Comparison of ENCODE assay signal across 8 mouse cellular contexts in genomic region chr11:115904956-115905790, GRCm38 (mm10). TPM values are rescaled to one million over a fixed set of nuclear protein-coding genes. Genes with fewer than 3 reads are reported as not detected.
DNase-seq lines count a peak whose midpoint lies in the region; ATAC-seq lines count a peak whose summit lies in the region.

No protein-coding gene starts in this region.

- no peak overlapping the region for H3K9ac ChIP-seq in hindbrain, embryonic 14.5 days
- H3K9ac ChIP-seq in intestine, embryonic 15.5 days: no peak overlapping the region
- H3K9ac ChIP-seq in liver, embryonic 15.5 days: peak overlapping the region; percentile 81
- no peak overlapping the region for H3K9ac ChIP-seq in forebrain, embryonic 15.5 days (replicated peaks)

- no peak overlapping the region for H3K4me3 ChIP-seq in hindbrain, embryonic 10.5 days
- no peak overlapping the region for H3K4me3 ChIP-seq in hindbrain, embryonic 14.5 days (replicated peaks; ENCODE audit: low read length)
- H3K4me3 ChIP-seq in intestine, embryonic 15.5 days (replicated peaks): no peak overlapping the region
- H3K4me3 ChIP-seq in liver, embryonic 15.5 days (replicated peaks): 0 out of 2 replicates have a peak overlapping the region, but pooled peaks have one; percentile 67
- H3K4me3 ChIP-seq in forebrain, embryonic 15.5 days: no peak overlapping the region

- H3K4me2 ChIP-seq in hindbrain, embryonic 14.5 days (replicated peaks): no peak overlapping the region
- peak overlapping the region; percentile 11; the same call in 1 of the 2 replicates for H3K4me2 ChIP-seq in intestine, embryonic 15.5 days (replicated peaks)
- H3K4me2 ChIP-seq in liver, embryonic 15.5 days: peak overlapping the region; percentile 79
- H3K4me2 ChIP-seq in forebrain, embryonic 15.5 days (replicated peaks): no peak overlapping the region

- H3K9me3 ChIP-seq in hindbrain, embryonic 10.5 days: no peaks in the 10 kb centered on the region
- no peaks in the 10 kb centered on the region for H3K9me3 ChIP-seq in hindbrain, embryonic 14.5 days (ENCODE audit: control insufficient read depth, low read length)
- no peaks in the 10 kb centered on the region for H3K9me3 ChIP-seq in intestine, embryonic 15.5 days
- no peaks in the 10 kb centered on the region for H3K9me3 ChIP-seq in liver, embryonic 15.5 days (replicated peaks)
- no peaks in the 10 kb centered on the region for H3K9me3 ChIP-seq in forebrain, embryonic 15.5 days

- peaks cover 64% of the 10 kb centered on the region for H3K4me1 ChIP-seq in hindbrain, embryonic 10.5 days (replicated peaks)
- H3K4me1 ChIP-seq in hindbrain, embryonic 14.5 days (replicated peaks; ENCODE audit: control insufficient read depth, insufficient read depth, low read length): no peaks in the 10 kb centered on the region; the same call in 1 of the 2 replicates
- H3K4me1 ChIP-seq in intestine, embryonic 15.5 days (replicated peaks): peaks cover 43% of the 10 kb centered on the region
- H3K4me1 ChIP-seq in liver, embryonic 15.5 days (replicated peaks): peaks cover 92% of the 10 kb centered on the region
- H3K4me1 ChIP-seq in forebrain, embryonic 15.5 days: no peaks in the 10 kb centered on the region

- peak overlapping the region; percentile 80 for H3K27ac ChIP-seq in hindbrain, embryonic 10.5 days
- H3K27ac ChIP-seq in hindbrain, embryonic 14.5 days: no peak overlapping the region
- peak overlapping the region; percentile 68 for H3K27ac ChIP-seq in intestine, embryonic 15.5 days
- H3K27ac ChIP-seq in liver, embryonic 15.5 days (replicated peaks): peak overlapping the region; percentile 97
- H3K27ac ChIP-seq in forebrain, embryonic 15.5 days (replicated peaks): no peak overlapping the region

- intact Hi-C loops in gastrocnemius, postnatal 14 days (cut with DNase I; ENCODE audit: low total_unique reads): no loop called here

- no peak for ATAC-seq in hindbrain, embryonic 14.5 days (ENCODE audit: low FRiP score)
- peak; percentile 54 for ATAC-seq in intestine, embryonic 15.5 days
- ATAC-seq in liver, embryonic 15.5 days (ENCODE audit: insufficient read depth): no peak
- no peak for ATAC-seq in forebrain, embryonic 15.5 days (replicated peaks)

- DNase-seq in hindbrain, embryonic 10.5 days (ENCODE audit: low spot score): peak; percentile 26
- no peak for DNase-seq in hindbrain, embryonic 14.5 days (ENCODE audit: low spot score)
- DNase-seq in R1 (ENCODE audit: low read depth, low spot score): peak; percentile 29
- DNase-seq in gastrocnemius, postnatal 14 days: no peak
- no peak for DNase-seq in adrenal gland, postnatal 36 days

- 0 out of 2 replicates have a peak, but pooled peaks cover 6% of the 10 kb centered on the region for H3K27me3 ChIP-seq in hindbrain, embryonic 10.5 days (ENCODE audit: insufficient read depth, poor library complexity, severe bottlenecking)
- no peaks in the 10 kb centered on the region for H3K27me3 ChIP-seq in hindbrain, embryonic 14.5 days (ENCODE audit: control insufficient read depth, insufficient read depth, low read length)
- no peaks in the 10 kb centered on the region for H3K27me3 ChIP-seq in intestine, embryonic 15.5 days (replicated peaks)
- no peaks in the 10 kb centered on the region for H3K27me3 ChIP-seq in liver, embryonic 15.5 days
- no peaks in the 10 kb centered on the region for H3K27me3 ChIP-seq in forebrain, embryonic 15.5 days

- 42% methylated on average over 16 of the region's 16 CpGs for WGBS in hindbrain, embryonic 10.5 days
- 47% methylated on average over 16 of the region's 16 CpGs for WGBS in hindbrain, embryonic 14.5 days
- WGBS in intestine, embryonic 15.5 days: 47% methylated on average over 16 of the region's 16 CpGs
- WGBS in liver, embryonic 15.5 days (ENCODE audit: insufficient replicate concordance): 80% methylated on average over 16 of the region's 16 CpGs
- WGBS in forebrain, embryonic 15.5 days: 52% methylated on average over 16 of the region's 16 CpGs

- peaks cover 40% of the 10 kb centered on the region for H3K36me3 ChIP-seq in hindbrain, embryonic 10.5 days
- H3K36me3 ChIP-seq in hindbrain, embryonic 14.5 days (replicated peaks; ENCODE audit: control insufficient read depth, insufficient read depth): 0 out of 2 replicates have a peak, but pooled peaks cover 8% of the 10 kb centered on the region
- no peaks in the 10 kb centered on the region for H3K36me3 ChIP-seq in intestine, embryonic 15.5 days
- H3K36me3 ChIP-seq in liver, embryonic 15.5 days (replicated peaks): peaks cover 60% of the 10 kb centered on the region
- peaks cover 4% of the 10 kb centered on the region; the same call in 1 of the 2 replicates for H3K36me3 ChIP-seq in forebrain, embryonic 15.5 days

RNA-seq across cellular contexts. Expression of gene Smim5, which starts 5.4 kb away (rescaled TPM):
- 1.4 and 4.2 TPM in 2 replicates for polyA plus RNA-seq in hindbrain, embryonic 10.5 days (2016; fragmentation: Nextera tagmentation; extraction: Ambion mirVana)
- polyA plus RNA-seq in hindbrain, embryonic 14.5 days (2014; fragmentation: Nextera tagmentation; extraction: Ambion mirVana): 2.9 and 4.6 TPM in 2 replicates
- 1.6 and 3.0 TPM in 2 replicates for polyA plus RNA-seq in intestine, embryonic 15.5 days (2015; fragmentation: Nextera tagmentation; extraction: Ambion mirVana)
- polyA plus RNA-seq in liver, embryonic 15.5 days (2015; fragmentation: Nextera tagmentation; extraction: Ambion mirVana): 37.8 and 40.0 TPM in 2 replicates
- total RNA-seq in gastrocnemius, postnatal 14 days (2021): 1 to 10 TPM; 2.2 to 2.4 TPM
- polyA plus RNA-seq in forebrain, embryonic 15.5 days (2015; fragmentation: Nextera tagmentation; extraction: Ambion mirVana): 1.2 and 2.5 TPM in 2 replicates
- total RNA-seq in adrenal gland, postnatal 36 days (2021): under 1 TPM in 1 of 2 experiments, not detected in 1; 0.26 TPM

RNA-seq across cellular contexts. Expression of gene Smim6, which starts 6.6 kb away (rescaled TPM):
- 1.4 and 1.6 TPM in 2 replicates for polyA plus RNA-seq in hindbrain, embryonic 10.5 days (2016; fragmentation: Nextera tagmentation; extraction: Ambion mirVana)
- not detected in 2 replicates for polyA plus RNA-seq in hindbrain, embryonic 14.5 days (2014; fragmentation: Nextera tagmentation; extraction: Ambion mirVana)
- polyA plus RNA-seq in intestine, embryonic 15.5 days (2015; fragmentation: Nextera tagmentation; extraction: Ambion mirVana): 25.4 and 31.4 TPM in 2 replicates
- 2.7 and 3.3 TPM in 2 replicates for polyA plus RNA-seq in liver, embryonic 15.5 days (2015; fragmentation: Nextera tagmentation; extraction: Ambion mirVana)
- total RNA-seq in gastrocnemius, postnatal 14 days (2021): not detected
- 0.94 and 1.1 TPM in 2 replicates for polyA plus RNA-seq in forebrain, embryonic 15.5 days (2015; fragmentation: Nextera tagmentation; extraction: Ambion mirVana)
- total RNA-seq in adrenal gland, postnatal 36 days (2021): not detected

RNA-seq across cellular contexts. Expression of gene Sap30bp, which starts 27.9 kb away (rescaled TPM):
- polyA plus RNA-seq in hindbrain, embryonic 10.5 days (2016; fragmentation: Nextera tagmentation; extraction: Ambion mirVana): 44.7 and 52.5 TPM in 2 replicates
- 40.5 and 41.8 TPM in 2 replicates for polyA plus RNA-seq in hindbrain, embryonic 14.5 days (2014; fragmentation: Nextera tagmentation; extraction: Ambion mirVana)
- 31.6 and 38.2 TPM in 2 replicates for polyA plus RNA-seq in intestine, embryonic 15.5 days (2015; fragmentation: Nextera tagmentation; extraction: Ambion mirVana)
- polyA plus RNA-seq in liver, embryonic 15.5 days (2015; fragmentation: Nextera tagmentation; extraction: Ambion mirVana): 13.0 and 15.0 TPM in 2 replicates
- 10 to 100 TPM; 13.1 to 15.2 TPM for total RNA-seq in gastrocnemius, postnatal 14 days (2021)
- polyA plus RNA-seq in forebrain, embryonic 15.5 days (2015; fragmentation: Nextera tagmentation; extraction: Ambion mirVana): 53.3 and 53.6 TPM in 2 replicates
- 10 to 100 TPM; 40.8 to 42.5 TPM for total RNA-seq in adrenal gland, postnatal 36 days (2021)

RNA-seq across cellular contexts. Expression of gene Recql5, which starts 28.1 kb away (rescaled TPM):
- 27.3 and 28.8 TPM in 2 replicates for polyA plus RNA-seq in hindbrain, embryonic 10.5 days (2016; fragmentation: Nextera tagmentation; extraction: Ambion mirVana)
- 16.7 and 17.2 TPM in 2 replicates for polyA plus RNA-seq in hindbrain, embryonic 14.5 days (2014; fragmentation: Nextera tagmentation; extraction: Ambion mirVana)
- polyA plus RNA-seq in intestine, embryonic 15.5 days (2015; fragmentation: Nextera tagmentation; extraction: Ambion mirVana): 16.2 and 21.0 TPM in 2 replicates
- polyA plus RNA-seq in liver, embryonic 15.5 days (2015; fragmentation: Nextera tagmentation; extraction: Ambion mirVana): 8.1 and 10.9 TPM in 2 replicates
- 1 to 10 TPM; 5.7 to 6.3 TPM for total RNA-seq in gastrocnemius, postnatal 14 days (2021)
- 24.6 and 29.2 TPM in 2 replicates for polyA plus RNA-seq in forebrain, embryonic 15.5 days (2015; fragmentation: Nextera tagmentation; extraction: Ambion mirVana)
- 10 to 100 TPM; 20.5 to 24.8 TPM for total RNA-seq in adrenal gland, postnatal 36 days (2021)

RNA-seq across cellular contexts. Expression of gene Myo15b, which starts 47.0 kb away (rescaled TPM):
- 0.19 and 0.21 TPM in 2 replicates for polyA plus RNA-seq in hindbrain, embryonic 10.5 days (2016; fragmentation: Nextera tagmentation; extraction: Ambion mirVana)
- 0.13 TPM in 1 of 2 replicates, not detected in the other for polyA plus RNA-seq in hindbrain, embryonic 14.5 days (2014; fragmentation: Nextera tagmentation; extraction: Ambion mirVana)
- 95.2 and 111 TPM in 2 replicates for polyA plus RNA-seq in intestine, embryonic 15.5 days (2015; fragmentation: Nextera tagmentation; extraction: Ambion mirVana)
- 0.45 and 0.46 TPM in 2 replicates for polyA plus RNA-seq in liver, embryonic 15.5 days (2015; fragmentation: Nextera tagmentation; extraction: Ambion mirVana)
- under 1 TPM in 1 of 2 experiments, not detected in 1; 0.09 TPM for total RNA-seq in gastrocnemius, postnatal 14 days (2021)
- polyA plus RNA-seq in forebrain, embryonic 15.5 days (2015; fragmentation: Nextera tagmentation; extraction: Ambion mirVana): 0.17 TPM in 1 of 2 replicates, not detected in the other
- total RNA-seq in adrenal gland, postnatal 36 days (2021): under 1 TPM; 0.20 TPM

Comparison
In these comparisons a context has a peak if more than half of its experiments do, and no peak if none do; other contexts are left out.
1. DNase-seq: peak in hindbrain, embryonic 10.5 days (single experiment) and R1 (single experiment); none in hindbrain, embryonic 14.5 days (single experiment), gastrocnemius, postnatal 14 days (single experiment) and adrenal gland, postnatal 36 days (0 of 2).
2. H3K27ac ChIP-seq: peak in hindbrain, embryonic 10.5 days (single experiment), intestine, embryonic 15.5 days (single experiment) and liver, embryonic 15.5 days (single experiment); none in hindbrain, embryonic 14.5 days (single experiment) and forebrain, embryonic 15.5 days (single experiment).
3. H3K4me2 ChIP-seq: peak in intestine, embryonic 15.5 days (single experiment) and liver, embryonic 15.5 days (single experiment); none in hindbrain, embryonic 14.5 days (single experiment) and forebrain, embryonic 15.5 days (single experiment).